Mouse (Mus musculus): ENCODE data around the gene Gm11172. TPM values are rescaled to one million over a fixed set of nuclear protein-coding genes. Genes with fewer than 3 reads are reported as not detected.

The Gm11172 gene
- total and polyA plus RNA-seq, 2 experiments from 2014 or later, result not detected

DNA sequence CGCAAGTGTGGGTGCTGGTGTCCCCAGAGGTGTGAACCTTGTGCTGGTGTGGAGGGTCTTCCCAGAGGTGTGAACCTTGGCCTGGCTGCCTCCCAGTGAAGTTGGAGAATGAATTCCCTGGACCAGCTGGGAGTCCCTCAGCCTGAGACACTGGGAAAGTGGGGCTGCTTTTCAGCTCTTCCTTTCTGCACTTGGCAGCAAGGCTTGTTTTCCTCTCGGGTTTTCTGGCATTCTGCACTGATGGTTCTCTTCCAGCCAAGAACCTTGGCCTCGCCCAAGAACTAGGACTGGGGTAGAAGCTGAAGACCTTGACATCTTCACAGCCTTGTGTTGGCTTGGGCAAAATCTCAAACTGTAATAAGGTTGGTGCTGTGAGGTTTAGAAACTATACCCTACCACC is 48.7 kb downstream of the Gm11172 start:
- no peaks in the 10 kb centered on the region for H3K4me1 ChIP-seq (ENCODE audit: control insufficient read depth, insufficient read depth)
- 56% methylated on average over 3 of the region's 3 CpGs for WGBS
- DNase-seq (ENCODE audit: low spot score) (no peak), ATAC-seq (ENCODE audit: insufficient read depth, low read depth) (no peak)
- no peaks in the 10 kb centered on the region for H3K27me3 ChIP-seq (ENCODE audit: control insufficient read depth, insufficient read depth, low read length)
- H3K4me2 ChIP-seq (ENCODE audit: low read depth, low read length), result no peak overlapping the region
- H3K4me3 ChIP-seq (ENCODE audit: low read depth, low read length), result no peak overlapping the region
- no peak overlapping the region for H3K27ac ChIP-seq (ENCODE audit: low read depth)
- H3K9ac ChIP-seq (replicated peaks; ENCODE audit: low read depth, low read length), result no peak overlapping the region
- no peak for TF ChIP-seq CTCF (IDR thresholded peaks at IDR 0.05; ENCODE audit: low read depth)
- no peak for TF ChIP-seq EP300 (IDR thresholded peaks at IDR 0.05; ENCODE audit: low read depth)
- no peaks in the 10 kb centered on the region for H3K9me3 ChIP-seq (replicated peaks; ENCODE audit: control insufficient read depth, low read length)
- H3K36me3 ChIP-seq (replicated peaks; ENCODE audit: control insufficient read depth, insufficient read depth, low read length), result no peaks in the 10 kb centered on the region

Other genes starting within 250 kb of the Gm11172 start
- 0.80 and 5.0 TPM in 2 replicates for gene Socs1, start 27.4 kb upstream of the Gm11172 start, total RNA-seq (2014; rRNA removed; ENCODE audit: low replicate concordance)
- gene Socs1, start 27.4 kb upstream of the Gm11172 start, polyA plus RNA-seq (2015; fragmentation: Nextera tagmentation; extraction: Ambion mirVana), result 2.7 and 3.2 TPM in 2 replicates
- gene Tnp2, start 24.3 kb upstream of the Gm11172 start, total RNA-seq (2014; rRNA removed; ENCODE audit: low replicate concordance), result not detected in 2 replicates
- not detected in 2 replicates for gene Tnp2, start 24.3 kb upstream of the Gm11172 start, polyA plus RNA-seq (2015; fragmentation: Nextera tagmentation; extraction: Ambion mirVana)
- not detected in 2 replicates for gene Prm3, start 22.0 kb upstream of the Gm11172 start, total RNA-seq (2014; rRNA removed; ENCODE audit: low replicate concordance)
- gene Prm3, start 22.0 kb upstream of the Gm11172 start, polyA plus RNA-seq (2015; fragmentation: Nextera tagmentation; extraction: Ambion mirVana), result not detected in 2 replicates
- not detected in 2 replicates for gene Prm2, start 16.8 kb upstream of the Gm11172 start, total RNA-seq (2014; rRNA removed; ENCODE audit: low replicate concordance)
- not detected in 2 replicates for gene Prm2, start 16.8 kb upstream of the Gm11172 start, polyA plus RNA-seq (2015; fragmentation: Nextera tagmentation; extraction: Ambion mirVana)
- not detected in 2 replicates for gene Prm1, start 7.1 kb upstream of the Gm11172 start, total RNA-seq (2014; rRNA removed; ENCODE audit: low replicate concordance)
- gene Prm1, start 7.1 kb upstream of the Gm11172 start, polyA plus RNA-seq (2015; fragmentation: Nextera tagmentation; extraction: Ambion mirVana), result not detected in 2 replicates
- 1.6 and 2.1 TPM in 2 replicates for gene Rmi2, start 22.1 kb downstream of the Gm11172 start, total RNA-seq (2014; rRNA removed; ENCODE audit: low replicate concordance)
- 0.83 and 1.2 TPM in 2 replicates for gene Rmi2, start 22.1 kb downstream of the Gm11172 start, polyA plus RNA-seq (2015; fragmentation: Nextera tagmentation; extraction: Ambion mirVana)
- 78.3 and 91.9 TPM in 2 replicates for gene Snn, start 248.0 kb downstream of the Gm11172 start, total RNA-seq (2014; rRNA removed; ENCODE audit: low replicate concordance)
- 32.0 and 36.6 TPM in 2 replicates for gene Snn, start 248.0 kb downstream of the Gm11172 start, polyA plus RNA-seq (2015; fragmentation: Nextera tagmentation; extraction: Ambion mirVana)